Mouse (Mus musculus) neural tube, embryonic 14.5 days (tissue): ENCODE data around the gene 4930544D05Rik. TPM values are rescaled to one million over a fixed set of nuclear protein-coding genes. Genes with fewer than 3 reads are reported as not detected.

Source experiments
- ATAC-seq: fragments of 200-750 bp; cut with Nextera tagmentation; 2 replicates; pipeline ENCODE4 v1.8.0; 2017; ENCODE audit warnings: low read depth, mild to moderate bottlenecking, moderate TSS enrichment, moderate library complexity
- H3K27ac ChIP-seq: fragments of 300-500 bp; sonication (generic); 2 replicates; pipeline ENCODE4 v1.5.1; 2014; ENCODE audit warnings: low read depth, mild to moderate bottlenecking, control low read depth, low read length, moderate library complexity, mixed read lengths
- H3K27me3 ChIP-seq: fragments of 300-500 bp; sonication (generic); 2 replicates; pipeline ENCODE4 v1.6.1; 2014; ENCODE audit warnings: low read length; ENCODE audit not compliant: control insufficient read depth, insufficient read depth
- H3K36me3 ChIP-seq: fragments of 300-500 bp; sonication (generic); 2 replicates; pipeline ENCODE4 v1.6.1; 2014; ENCODE audit warnings: low read length, mixed read lengths; ENCODE audit not compliant: control insufficient read depth, insufficient read depth
- H3K4me1 ChIP-seq: fragments of 300-500 bp; sonication (generic); 2 replicates; pipeline ENCODE4 v1.6.1; 2014; ENCODE audit warnings: low read length; ENCODE audit not compliant: control insufficient read depth, insufficient read depth
- H3K4me2 ChIP-seq: fragments of 300-500 bp; sonication (generic); 2 replicates; pipeline ENCODE4 v1.6.1; 2014; ENCODE audit warnings: mild to moderate bottlenecking, low read depth, low read length, control low read depth
- H3K4me3 ChIP-seq: fragments of 300-500 bp; sonication (generic); 2 replicates; pipeline ENCODE4 v1.5.1; 2014; ENCODE audit warnings: low read depth, low read length, control low read depth, mixed read lengths
- H3K9ac ChIP-seq: fragments of 300-500 bp; sonication (generic); replicated peaks from 2 replicates; pipeline ENCODE4 v1.6.1; 2014; ENCODE audit warnings: low read depth, mild to moderate bottlenecking, control low read depth, low read length, mixed read lengths
- H3K9me3 ChIP-seq: fragments of 300-500 bp; sonication (generic); 2 replicates; pipeline ENCODE4 v1.6.1; 2016; ENCODE audit warnings: low read length; ENCODE audit not compliant: control insufficient read depth
- WGBS: fragments of 180-500 bp; shearing (Covaris S2); extraction: QIAGEN DNeasy Blood & Tissue Kit; methylation state at CpG from one replicate; pipeline ENCODE4 v1.1.7; 2014; 5-methylcytosine and 5-hydroxymethylcytosine counted together
- polyA plus RNA-seq: library from polyadenylated mRNA; unstranded; fragments of >200 nt; fragmentation: Nextera tagmentation; extraction: Ambion mirVana; gene quantifications from 2 replicates; pipeline ENCODE4 v1.2.1, GENCODE M21; 2014

4930544D05Rik gene
- polyA plus RNA-seq, 1 experiment from 2014 or later = not detected

DNA sequence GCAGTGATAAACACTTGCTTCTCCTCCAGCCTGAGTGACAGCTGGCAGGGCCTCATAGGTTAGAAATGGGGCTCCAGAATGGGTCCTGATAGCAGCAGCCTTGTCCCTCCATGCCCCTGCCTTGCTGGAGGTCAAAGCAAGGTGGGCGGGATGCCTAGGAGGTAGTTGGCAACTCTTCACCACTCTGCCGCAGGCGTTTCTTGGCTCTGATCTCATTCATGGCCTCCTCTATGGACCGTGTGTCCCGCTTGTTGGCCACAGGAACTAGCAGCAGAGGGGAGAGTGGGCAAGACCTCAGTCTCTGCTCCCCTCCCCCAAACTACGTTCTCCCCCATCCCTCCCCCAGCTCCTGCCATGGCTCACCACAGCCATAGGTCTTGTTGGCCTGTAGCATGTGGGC is 48.3 kb downstream of the 4930544D05Rik start:
- Histone ChIP-seq H3K4me2 (no peak overlapping the region), H3K4me3 (no peak overlapping the region), H3K4me1 (peaks cover 8% of the 10 kb centered on the region), H3K27me3 (no peaks in the 10 kb centered on the region), H3K36me3 (peaks cover 33% of the 10 kb centered on the region), H3K27ac (no peak overlapping the region), H3K9me3 (no peaks in the 10 kb centered on the region), H3K9ac (no peak overlapping the region)
- no peak for ATAC-seq
- WGBS = 96% methylated on average over 6 of the region's 6 CpGs

DNA sequence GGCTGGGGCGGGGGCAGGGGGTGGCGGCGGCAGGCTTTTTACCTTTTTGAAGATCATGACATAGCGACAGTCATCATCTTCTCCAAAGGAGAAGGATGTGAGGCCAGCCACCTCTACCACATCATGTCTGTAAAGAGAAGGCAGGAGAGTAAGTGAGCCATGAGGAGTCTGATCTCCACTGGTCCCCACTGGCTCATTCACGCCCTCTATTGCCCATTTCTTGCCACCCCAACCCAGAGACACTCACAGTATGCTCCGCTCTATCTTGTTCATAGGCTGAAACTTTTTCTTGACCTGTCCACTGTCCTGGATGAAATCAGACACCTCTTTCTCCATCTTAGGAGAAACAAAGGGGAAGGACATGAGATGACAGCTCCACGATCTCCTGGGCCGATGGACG is 49.1 kb downstream of the 4930544D05Rik start:
- H3K36me3 ChIP-seq = peaks cover 33% of the 10 kb centered on the region
- no peak overlapping the region for H3K27ac ChIP-seq
- H3K4me3 ChIP-seq = no peak overlapping the region
- H3K4me2 ChIP-seq = no peak overlapping the region
- no peak overlapping the region for H3K9ac ChIP-seq
- H3K27me3 ChIP-seq = no peaks in the 10 kb centered on the region
- no peak for ATAC-seq
- WGBS = 92% methylated on average over 9 of the region's 9 CpGs
- no peaks in the 10 kb centered on the region for H3K9me3 ChIP-seq
- peaks cover 8% of the 10 kb centered on the region for H3K4me1 ChIP-seq

Other genes starting within 250 kb of the 4930544D05Rik start
- 29.3 and 32.1 TPM in 2 replicates for gene Pelp1, start 205.8 kb upstream of the 4930544D05Rik start, polyA plus RNA-seq
- 44.1 and 54.5 TPM in 2 replicates for gene Arrb2, start 183.2 kb upstream of the 4930544D05Rik start, polyA plus RNA-seq
- gene Med11, start 163.9 kb upstream of the 4930544D05Rik start, polyA plus RNA-seq = 41.4 and 46.6 TPM in 2 replicates
- gene Zmynd15, start 156.4 kb upstream of the 4930544D05Rik start, polyA plus RNA-seq = 0.31 and 1.5 TPM in 2 replicates
- gene Cxcl16, start 155.9 kb upstream of the 4930544D05Rik start, polyA plus RNA-seq = 1.2 and 14.6 TPM in 2 replicates
- gene Tm4sf5, start 110.6 kb upstream of the 4930544D05Rik start, polyA plus RNA-seq = 1.8 and 3.7 TPM in 2 replicates
- not detected in 2 replicates for gene Vmo1, start 101.2 kb upstream of the 4930544D05Rik start, polyA plus RNA-seq
- gene Gltpd2, start 96.7 kb upstream of the 4930544D05Rik start, polyA plus RNA-seq = 0.27 TPM in 1 of 2 replicates, not detected in the other
- 743 and 801 TPM in 2 replicates for gene Psmb6, start 90.5 kb upstream of the 4930544D05Rik start, polyA plus RNA-seq
- not detected in 2 replicates for gene Gm40193, start 82.9 kb upstream of the 4930544D05Rik start, polyA plus RNA-seq
- 13.7 and 16.6 TPM in 2 replicates for gene Pld2, start 75.8 kb upstream of the 4930544D05Rik start, polyA plus RNA-seq
- gene Mink1, start 53.0 kb upstream of the 4930544D05Rik start, polyA plus RNA-seq = 20.2 and 22.0 TPM in 2 replicates
- 0.22 TPM in 1 of 2 replicates, not detected in the other for gene Chrne, start 3.4 kb downstream of the 4930544D05Rik start, polyA plus RNA-seq
- 0.27 and 0.31 TPM in 2 replicates for gene Gp1ba, start 23.3 kb downstream of the 4930544D05Rik start, polyA plus RNA-seq
- gene Rnf167, start 31.4 kb downstream of the 4930544D05Rik start, polyA plus RNA-seq = 98.6 and 110 TPM in 2 replicates
- gene Slc25a11, start 31.6 kb downstream of the 4930544D05Rik start, polyA plus RNA-seq = 156 and 172 TPM in 2 replicates
- gene Pfn1, start 38.8 kb downstream of the 4930544D05Rik start, polyA plus RNA-seq = 578 and 686 TPM in 2 replicates
- gene Eno3, start 41.4 kb downstream of the 4930544D05Rik start, polyA plus RNA-seq = 8.3 and 10.1 TPM in 2 replicates
- 136 and 151 TPM in 2 replicates for gene Spag7, start 53.6 kb downstream of the 4930544D05Rik start, polyA plus RNA-seq
- 24.9 and 29.0 TPM in 2 replicates for gene Camta2, start 72.3 kb downstream of the 4930544D05Rik start, polyA plus RNA-seq
- 1.4 and 1.5 TPM in 2 replicates for gene Inca1, start 84.3 kb downstream of the 4930544D05Rik start, polyA plus RNA-seq
- gene Kif1c, start 84.7 kb downstream of the 4930544D05Rik start, polyA plus RNA-seq = 3.1 and 3.2 TPM in 2 replicates
- gene Zfp3, start 148.4 kb downstream of the 4930544D05Rik start, polyA plus RNA-seq = 16.3 and 19.8 TPM in 2 replicates
- not detected in 2 replicates for gene Scimp, start 196.7 kb downstream of the 4930544D05Rik start, polyA plus RNA-seq
- 80.7 and 80.9 TPM in 2 replicates for gene Rabep1, start 228.9 kb downstream of the 4930544D05Rik start, polyA plus RNA-seq